Mouse (Mus musculus) CD4-positive, CD25-positive, alpha-beta regulatory T cell, adult 2 months (primary cell): ENCODE measurements around the gene Gm11114.

Source experiments
- DNase-seq: peaks from one replicate; pipeline ENCODE4 v3.0.0-alpha.2; 2012; ENCODE audit warnings: low read depth, low spot score

The Gm11114 gene

DNA sequence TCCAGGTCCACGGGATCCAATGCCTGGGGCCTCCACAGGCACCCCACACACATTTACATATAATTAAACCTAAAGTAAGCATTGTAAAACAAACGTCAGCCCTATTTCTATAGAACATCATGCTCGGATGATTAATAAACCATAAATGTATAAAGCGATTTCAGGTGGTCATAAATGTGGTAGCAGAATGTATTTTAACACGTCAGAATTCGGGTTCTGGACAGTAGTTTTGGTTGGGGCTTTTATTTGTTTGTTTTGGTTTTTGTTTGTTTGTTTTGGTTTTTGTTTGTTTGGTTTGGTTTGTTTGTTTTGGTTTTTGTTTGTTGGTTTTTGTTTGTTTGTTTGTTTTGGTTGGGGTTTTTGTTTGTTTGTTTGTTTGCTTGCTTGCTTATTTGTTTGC, at the start of gene Gm11114:
TSS of gene Gm11114 (plus strand) at position 301 of the 400 bp plus-strand sequence.
- no peak for DNase-seq

DNA sequence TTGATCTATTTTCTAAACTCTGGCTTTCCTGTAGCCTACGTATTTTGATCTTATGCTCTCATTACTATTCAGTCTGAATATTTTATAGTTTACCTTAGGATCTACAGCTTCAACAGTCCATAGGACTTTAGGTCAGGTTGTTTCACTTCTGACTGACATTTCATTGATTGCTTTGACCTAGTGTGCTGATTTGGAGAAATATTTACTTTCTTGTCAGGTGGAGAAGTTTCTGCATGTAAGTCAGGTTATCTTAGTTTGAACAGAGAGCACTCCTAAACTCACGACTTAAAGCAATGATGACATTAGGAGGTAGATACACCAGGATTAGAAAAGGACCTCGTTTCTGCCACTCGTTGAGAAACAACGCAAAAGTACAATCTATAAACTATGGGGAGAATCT, 45.7 kb upstream of the Gm11114 start:
- no peak for DNase-seq

DNA sequence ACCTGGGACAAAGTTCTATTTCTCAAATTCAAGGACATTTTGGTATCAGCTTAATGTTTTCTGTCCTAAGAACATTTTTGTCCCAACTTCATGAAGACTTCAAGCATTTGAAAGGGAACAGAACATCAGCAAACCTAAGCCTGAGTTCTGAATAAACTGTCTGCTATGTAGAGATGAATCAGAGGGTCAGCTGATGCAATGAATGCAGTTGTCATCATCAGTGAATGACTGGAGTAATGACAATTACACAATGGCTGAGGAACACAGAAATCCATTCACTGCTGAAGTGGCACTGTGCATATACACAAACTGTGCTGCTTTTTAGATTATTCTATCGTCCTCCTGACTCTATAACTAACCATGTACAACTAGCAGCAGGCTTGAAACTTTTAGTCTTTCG, 38.5 kb upstream of the Gm11114 start:
- DNase-seq: no peak

DNA sequence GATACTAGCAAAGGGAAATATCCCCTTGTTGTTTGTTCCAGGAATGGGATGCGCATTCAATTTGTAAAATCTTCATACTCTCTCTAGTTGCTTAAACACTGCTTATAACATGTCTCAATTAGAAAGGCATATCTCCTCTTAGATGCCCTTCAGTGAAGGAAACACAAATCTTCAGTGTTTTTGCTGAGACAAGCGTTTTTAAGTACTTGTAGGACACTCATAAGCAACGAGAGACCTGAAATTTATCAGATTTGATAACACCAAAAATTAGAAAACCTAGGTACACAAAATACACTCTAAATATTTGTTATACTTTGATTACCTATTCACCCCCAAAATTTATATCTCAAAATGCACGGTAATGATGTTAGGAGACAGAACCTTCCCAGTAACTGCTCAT, 9.7 kb upstream of the Gm11114 start:
- no peak for DNase-seq

DNA sequence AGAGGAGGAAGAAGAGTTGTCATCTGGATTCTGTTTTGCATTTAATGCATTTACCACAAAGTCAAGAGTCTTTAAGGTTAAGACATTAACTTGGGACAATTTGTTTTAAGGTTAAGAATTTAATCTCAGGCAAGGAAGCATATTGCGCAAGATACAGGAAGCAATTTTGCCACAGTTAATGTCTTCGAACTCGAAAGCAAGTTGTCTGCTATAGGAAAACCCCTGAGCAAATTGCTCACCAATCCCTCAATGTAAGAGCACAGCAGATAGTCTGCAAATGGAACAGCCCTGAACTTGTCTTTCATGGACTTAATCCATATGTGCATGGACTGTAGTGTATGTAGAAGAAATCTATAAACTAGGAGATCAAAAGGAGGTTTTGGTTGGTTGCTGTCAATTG, 9.2 kb upstream of the Gm11114 start:
- DNase-seq: no peak

DNA sequence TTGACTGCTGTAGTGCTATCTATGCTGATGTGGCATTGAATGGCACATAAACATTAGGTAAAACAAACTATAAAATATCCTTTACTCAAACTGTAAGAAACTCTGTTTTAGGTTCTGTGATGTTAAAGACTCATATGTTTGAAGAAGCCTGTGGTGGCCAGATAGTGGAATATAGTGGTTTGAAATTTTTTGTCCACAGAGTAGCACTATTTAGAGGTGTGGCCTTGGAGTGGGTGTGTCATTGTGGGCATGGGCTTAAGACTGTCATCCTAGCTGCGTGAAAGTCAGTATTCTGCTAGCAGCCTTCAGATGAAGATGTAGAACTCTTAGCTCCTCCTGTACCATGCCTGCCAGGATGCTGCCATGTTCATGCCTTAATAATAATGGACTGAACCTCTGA, 3.5 kb downstream of the Gm11114 start:
- no peak for DNase-seq

DNA sequence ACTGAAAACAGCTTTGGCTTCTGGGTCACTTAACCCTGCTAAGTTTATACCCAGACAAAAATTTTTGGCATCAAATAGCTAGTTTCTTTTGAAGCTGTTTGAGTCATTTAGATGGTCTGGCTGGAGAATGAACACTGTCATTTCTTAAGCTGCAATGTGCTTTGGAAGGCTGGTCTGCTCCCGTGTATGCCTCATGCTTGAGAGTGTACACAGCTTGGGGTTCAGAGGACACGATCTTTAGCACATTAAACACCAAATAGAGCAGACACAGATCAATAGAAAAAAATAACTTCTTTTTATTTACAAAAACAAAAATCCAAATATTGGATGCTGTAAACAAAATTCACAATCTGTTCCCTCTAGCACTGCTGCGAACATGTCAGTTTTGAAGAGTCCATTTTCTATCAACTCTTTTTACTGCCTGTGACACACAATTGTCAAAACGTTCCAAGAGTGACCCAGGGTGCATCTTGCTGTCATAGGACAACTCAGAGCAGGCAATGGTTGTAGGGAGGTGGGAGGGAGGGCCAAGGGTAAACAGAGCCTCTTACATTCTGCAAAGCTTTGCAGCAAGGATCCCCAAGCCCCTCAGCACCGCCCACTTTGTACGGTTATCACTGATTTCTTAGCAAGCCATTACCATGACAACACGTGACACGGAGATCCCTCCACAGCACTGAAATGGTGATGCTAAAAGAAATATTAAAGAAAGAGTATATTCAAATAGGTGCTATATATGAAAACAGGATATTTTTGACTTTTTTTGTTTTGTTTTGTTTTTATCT, 7.8 kb downstream of the Gm11114 start:
- no peak for DNase-seq

DNA sequence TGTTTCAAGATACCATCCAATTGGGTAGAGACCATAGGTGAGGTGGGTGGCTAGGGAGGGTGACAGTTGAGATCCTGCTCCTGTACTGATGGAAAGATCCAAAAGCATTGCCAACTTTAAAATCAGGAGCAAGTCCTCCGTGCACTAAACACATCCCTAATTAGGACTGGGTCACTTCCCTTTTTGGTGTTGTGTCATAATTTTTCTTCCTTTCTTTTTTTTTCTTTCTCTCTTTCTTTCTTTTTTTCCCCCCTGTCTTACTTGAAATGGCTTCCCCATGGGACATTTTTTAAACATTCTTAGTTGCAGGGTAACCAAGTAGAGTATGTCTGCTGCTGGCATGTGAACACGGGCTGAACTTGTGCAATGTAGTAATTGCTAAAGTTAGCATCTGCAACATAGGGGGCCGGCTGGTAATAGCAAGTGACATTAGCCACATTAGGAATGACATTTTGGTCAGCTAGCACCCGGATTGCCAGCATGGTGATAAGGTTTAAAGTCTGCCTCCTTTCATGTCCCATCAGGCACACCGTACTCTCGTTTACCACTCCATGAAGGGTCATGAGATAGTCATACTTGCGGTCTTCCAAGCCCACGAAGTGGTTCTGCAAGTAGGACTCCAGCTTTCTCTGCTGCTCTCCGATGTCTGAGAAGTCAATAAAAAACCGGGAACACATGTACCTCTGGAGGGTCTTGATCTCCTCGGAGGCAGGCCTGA, 11.7 kb downstream of the Gm11114 start:
- DNase-seq: no peak

DNA sequence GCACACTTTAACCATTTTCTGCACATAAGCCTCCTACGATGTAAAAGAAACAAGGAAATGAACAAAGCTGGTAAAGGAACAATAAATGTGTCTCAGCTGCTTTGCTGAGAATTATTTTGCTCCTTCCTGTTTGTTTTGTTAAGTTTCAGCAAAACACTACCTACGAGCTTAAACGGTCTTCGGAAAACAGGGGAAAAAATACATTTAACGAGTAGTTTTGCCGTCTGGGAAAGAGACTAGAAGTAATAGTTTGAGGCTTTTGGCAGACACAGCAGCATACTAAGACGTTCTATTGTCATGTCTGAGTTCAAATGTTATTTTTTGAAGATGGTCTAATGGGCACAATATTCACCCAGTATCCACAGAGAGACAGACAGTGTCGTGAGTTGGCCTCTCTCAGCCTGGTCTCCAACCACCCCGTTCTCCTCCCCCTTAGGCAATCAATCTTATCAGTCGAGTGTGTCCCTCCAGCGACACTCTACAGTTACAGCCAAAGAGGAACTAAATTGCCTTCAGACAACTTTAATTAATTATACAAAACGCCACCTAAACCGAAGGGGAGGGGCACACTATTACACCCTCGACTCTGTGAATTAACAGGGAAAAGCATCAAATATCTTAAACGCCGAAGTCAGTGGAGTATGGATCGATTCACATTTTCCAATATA, 12.8 kb downstream of the Gm11114 start:
- DNase-seq: peak; percentile 16

DNA sequence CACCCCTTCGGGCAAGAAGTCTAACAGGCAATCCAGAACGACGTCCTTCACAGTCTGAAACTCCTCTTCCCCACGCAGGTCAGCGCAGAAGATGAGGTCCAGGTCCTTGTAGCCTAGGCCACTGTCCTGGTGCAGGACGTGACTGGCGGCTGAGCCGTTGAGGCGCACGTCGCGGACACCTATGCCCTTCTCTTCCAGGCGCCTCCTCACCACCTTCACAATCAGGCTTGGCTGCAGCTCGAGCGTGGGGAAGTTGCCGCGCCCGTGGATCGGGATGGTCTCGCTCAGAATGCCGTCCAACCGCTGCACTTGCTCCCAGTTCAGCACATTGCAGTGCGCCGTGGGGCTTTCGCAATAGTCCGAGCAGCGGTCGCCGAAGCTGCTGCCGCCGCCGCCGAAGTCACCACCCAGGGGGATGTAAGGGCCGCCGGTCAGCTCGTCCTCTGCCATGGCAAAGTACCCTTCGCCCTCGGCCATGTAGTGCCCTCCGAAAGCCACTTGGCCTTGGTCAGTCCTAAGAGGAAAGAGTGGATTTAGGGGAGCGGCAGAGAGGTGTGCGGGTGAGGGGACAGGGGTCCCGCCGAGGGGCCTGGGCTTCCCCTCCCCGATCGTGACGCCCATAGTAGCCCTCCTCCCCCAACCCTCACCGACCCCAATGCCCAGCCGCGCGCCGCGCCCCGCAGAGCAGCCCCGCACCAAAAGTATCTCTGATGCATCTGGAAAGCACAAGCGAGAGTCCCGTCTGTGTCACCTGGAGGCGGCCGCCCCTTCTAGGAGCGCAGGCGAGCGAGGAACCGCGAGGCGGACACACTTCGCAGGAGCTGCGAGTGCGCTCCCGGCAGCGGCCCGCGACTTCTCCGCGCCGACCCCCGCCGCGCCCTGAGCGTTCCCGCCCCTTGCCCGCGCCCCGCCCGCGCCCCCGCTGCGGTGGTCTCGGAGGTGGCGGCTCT, 14.0 kb downstream of the Gm11114 start:
- DNase-seq: peak; percentile 31

DNA sequence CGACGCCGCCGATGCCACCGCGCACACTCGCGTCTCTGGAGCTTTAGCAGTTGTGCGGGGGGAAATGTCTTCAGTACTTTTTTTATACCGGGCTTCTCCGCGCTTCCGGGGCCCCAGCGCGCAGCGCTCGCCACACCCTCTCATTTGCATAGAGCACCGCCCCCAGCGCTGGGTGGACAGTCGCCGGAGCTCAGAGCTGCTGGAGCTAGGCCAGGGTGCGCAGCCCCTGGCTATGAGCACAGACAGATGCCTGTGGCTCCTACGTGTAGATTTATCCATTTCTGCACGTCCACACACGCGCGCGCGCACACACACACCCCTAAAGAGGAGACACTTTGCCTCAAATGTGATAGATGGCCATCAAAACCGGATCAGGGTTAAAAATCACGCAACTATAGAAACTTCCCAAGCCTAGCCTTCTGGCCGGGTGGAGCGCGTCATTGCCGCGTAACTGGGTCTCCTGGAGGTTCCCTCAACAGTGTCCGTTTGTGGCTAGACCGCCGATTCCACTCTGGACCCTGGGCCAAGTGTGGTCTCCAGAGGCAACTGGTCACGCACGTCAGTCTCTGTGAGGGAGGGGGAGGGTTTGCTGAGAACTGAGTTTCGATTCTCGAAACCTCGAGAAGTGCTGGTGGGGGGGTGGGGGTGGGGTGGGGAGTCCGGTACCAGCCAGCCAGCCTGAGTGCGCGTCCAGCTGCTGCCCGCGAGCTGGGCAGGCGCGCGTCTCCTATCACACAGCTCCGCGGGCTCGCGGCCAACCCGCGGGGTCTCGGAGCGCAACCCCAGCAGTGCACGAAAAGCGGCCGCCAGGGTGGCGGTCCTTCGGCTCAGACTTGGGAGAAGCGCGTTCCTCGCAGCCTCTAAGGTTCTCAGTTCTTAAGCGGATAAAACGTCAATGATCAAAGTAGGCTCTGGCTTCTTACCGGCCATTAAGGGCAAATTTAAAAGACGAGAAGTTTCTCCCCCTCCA, 15.0 kb downstream of the Gm11114 start, which contains the start of gene Tent5a:
TSS of gene Tent5a (minus strand) at position 107 of the 970 bp plus-strand sequence.
- peak; percentile 84 for DNase-seq

DNA sequence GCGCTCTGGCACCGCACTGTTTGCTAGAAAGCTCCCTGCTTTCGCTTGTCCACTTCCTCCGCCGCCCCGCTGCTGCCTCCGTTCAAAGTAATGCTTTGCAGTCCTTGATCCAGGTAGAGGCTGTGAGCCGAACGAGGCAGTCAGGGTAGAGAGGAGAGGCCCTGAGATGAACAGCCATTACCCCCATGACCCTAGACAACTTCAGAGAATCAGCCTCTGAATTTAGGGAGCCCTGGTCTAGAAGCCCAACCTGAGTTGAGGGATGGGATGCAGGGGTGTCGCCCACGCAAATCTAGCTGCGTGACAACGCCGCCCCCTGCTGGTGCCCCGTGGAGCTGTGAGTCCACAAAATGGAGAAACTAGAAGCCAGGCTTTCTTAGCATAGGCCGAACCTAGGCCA, 15.7 kb downstream of the Gm11114 start:
- DNase-seq: peak; percentile 85

DNA sequence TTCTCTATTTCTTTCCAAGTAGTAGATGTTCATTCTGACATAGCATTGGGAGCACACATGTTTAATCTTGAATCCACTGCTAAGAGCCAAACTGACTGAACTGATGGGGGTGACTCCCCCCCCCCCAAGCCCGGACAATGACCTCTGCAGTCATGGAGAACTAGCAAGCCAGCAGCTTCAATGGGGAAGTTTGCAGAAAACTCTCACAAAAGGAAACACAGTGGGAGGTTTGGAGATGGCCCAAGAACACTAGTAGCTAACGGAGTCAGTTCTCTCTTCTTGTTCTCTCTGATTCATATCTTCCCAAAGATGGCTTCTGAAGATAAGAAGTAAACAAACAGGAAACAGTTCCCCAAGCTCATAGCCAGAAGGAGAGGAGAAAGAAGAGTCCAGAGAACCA, 18.9 kb downstream of the Gm11114 start:
- no peak for DNase-seq

DNA sequence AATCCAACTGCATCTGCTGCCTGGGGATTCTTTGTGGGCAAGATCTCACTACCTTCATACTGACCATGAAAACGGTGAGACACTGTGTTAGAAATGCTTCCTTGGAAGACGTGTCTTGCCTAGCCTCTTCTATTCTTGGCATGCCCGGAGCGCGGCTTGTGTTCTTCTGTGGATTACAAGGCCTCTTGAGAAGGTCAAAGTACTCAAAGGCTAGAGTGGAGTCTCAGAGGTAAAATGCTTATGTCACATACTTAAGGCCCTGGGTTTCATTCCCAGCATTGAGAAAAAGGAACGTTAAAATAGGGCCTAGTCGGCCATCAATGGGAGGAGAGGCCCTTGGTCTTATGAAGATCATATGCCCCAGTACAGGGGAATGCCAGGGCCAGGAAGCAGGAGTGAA, 23.5 kb downstream of the Gm11114 start:
- no peak for DNase-seq

DNA sequence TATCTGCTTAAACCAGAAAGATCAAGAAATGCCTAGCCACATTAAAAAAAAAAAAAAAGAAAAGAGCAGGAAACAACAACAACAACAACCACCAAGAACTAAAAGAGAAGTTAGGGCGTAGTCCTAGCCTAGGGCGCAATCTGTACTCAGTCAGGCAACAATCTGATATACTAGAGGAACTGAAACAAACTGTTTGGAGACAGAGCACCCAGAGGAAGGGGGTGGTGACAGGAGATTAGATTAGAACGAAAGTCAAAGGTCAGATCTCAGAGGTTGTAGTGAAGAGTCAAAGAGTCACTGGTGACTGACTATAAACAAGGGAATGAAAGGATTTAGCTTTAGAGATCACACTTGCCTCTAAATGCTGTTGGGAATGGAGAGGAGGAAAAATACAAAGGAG, 27.7 kb downstream of the Gm11114 start:
- no peak for DNase-seq

DNA sequence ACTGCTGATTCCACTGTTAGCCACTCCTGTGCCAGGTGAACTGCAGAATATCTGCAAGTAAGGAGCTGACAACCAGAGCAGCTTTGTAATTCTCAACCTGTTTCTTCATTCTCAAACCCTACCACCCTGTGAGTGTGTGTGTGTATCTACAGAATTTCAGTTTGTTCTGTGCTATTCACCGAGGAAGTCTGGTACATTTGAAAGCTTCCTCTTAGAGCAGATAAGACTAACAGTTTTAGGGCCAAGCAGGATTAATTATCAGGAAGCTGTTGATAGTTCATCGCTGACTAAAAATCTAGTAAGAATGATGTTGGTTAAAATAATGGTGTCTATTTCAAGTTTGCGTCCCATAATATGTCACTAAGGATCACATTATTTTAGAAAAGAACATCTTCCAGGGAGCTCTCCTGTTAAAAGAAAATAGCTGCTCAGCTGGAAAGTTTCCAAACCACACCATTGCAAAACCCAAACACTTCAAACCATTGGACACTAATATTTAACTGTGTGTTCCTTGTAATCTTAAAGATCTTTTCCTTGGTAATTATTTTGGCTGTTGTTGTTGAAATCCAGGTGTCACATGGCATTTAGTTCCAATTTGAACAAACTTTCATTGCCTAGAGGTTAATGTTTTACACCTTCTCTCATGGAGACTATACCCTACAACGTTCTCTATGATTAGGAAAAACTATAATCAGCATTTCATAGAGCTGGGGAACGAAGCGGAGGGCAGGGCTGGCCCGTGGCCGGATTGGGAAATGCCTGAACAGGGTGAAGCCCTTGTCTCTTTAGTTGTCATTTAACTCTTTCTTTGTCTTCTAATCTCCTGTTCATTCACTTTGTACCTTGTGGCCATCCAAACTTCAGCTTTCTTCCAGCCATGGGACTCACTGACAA, 30.6 kb downstream of the Gm11114 start:
- no peak for DNase-seq

DNA sequence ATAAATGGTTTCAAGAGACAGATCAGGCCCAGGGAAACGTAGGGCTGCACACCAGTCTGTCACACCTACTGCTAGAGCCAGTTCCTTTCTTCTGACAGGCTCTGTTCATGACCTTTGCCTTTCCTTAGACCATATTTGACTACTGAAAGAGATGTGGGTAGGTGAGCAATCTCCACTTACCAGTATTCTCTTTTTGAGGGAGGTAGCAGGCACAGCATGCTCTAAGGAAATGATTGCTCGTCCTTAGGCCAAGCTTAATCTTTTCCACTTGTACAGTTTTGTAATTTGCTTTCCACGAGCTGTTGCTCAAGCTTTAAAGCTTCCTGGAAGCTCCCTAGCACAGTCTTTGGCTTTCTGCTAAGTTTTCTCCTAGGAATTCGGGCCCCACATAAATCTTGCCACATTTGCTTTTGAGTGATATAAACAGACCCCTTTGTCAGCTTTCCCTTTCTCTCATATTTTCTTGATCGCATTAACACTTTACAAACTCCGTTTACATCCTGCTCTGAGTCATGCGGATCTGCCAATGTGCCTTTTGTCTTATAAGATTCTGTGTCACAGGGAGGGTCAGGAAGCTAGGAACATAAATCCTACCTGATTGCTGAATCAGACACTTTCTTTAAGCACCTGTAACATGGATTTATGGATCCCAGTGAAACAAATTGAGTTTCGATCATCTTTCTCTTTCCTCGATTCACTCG, 35.4 kb downstream of the Gm11114 start:
- DNase-seq: no peak

DNA sequence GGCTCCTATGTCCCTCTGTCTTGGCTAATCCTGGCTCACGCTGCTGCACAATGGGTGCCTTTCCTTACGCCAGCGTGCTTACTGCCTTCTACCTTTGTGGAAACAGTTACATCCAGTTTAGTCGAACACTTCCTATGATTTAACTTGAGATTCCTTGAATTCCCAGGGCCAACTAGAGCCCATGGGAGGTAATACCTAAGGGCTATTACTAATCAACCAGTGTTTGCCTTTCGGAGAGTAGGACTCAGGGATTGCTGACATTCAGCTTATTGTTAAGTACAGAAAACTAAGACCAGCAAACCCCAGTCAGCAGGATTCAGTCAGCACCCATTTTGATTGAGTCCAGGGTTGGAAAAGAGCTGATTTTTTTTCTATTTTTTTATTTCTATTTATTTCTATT, 43.0 kb downstream of the Gm11114 start:
- no peak for DNase-seq
